Mouse (Mus musculus): ENCODE results near the gene Engase. TPM values are rescaled to one million over a fixed set of nuclear protein-coding genes. Genes with fewer than 3 reads are reported as not detected.
A peak's percentile ranks its signal among the peaks of the same experiment; 100 is the strongest.

Engase gene
- total RNA-seq, 2 experiments from 2014 or later, result 0.89 to 3.2 TPM

GRCm38 (mm10) chr11:118520932-118521331, 44.3 kb downstream of the Engase start:
- no peak for ATAC-seq (replicated peaks; ENCODE audit: poor library complexity)

- no peak for ATAC-seq (replicated peaks; ENCODE audit: poor library complexity)
Observed at GRCm38 (mm10) chr11:118523496-118524145, 47.0 kb downstream of the Engase start.

GRCm38 (mm10) chr11:118525059-118525458, 48.4 kb downstream of the Engase start:
- no peak for ATAC-seq (replicated peaks; ENCODE audit: poor library complexity)

- ATAC-seq (replicated peaks; ENCODE audit: poor library complexity), result no peak
Observed at GRCm38 (mm10) chr11:118528761-118529160, 52.1 kb downstream of the Engase start.

GRCm38 (mm10) chr11:118530313-118530712, 53.7 kb downstream of the Engase start:
- ATAC-seq (replicated peaks; ENCODE audit: poor library complexity), result no peak

- peak; percentile 58 for ATAC-seq (replicated peaks; ENCODE audit: poor library complexity)
Observed at GRCm38 (mm10) chr11:118534382-118535092, 57.9 kb downstream of the Engase start.

GRCm38 (mm10) chr11:118538008-118538407, 61.4 kb downstream of the Engase start:
- no peak for ATAC-seq (replicated peaks; ENCODE audit: poor library complexity)

Other genes starting within 250 kb of the Engase start
- 12.3 and 15.1 TPM in 2 replicates for gene Cyth1, start 228.2 kb upstream of the Engase start, total RNA-seq (2015)
- 45.5 and 56.3 TPM in 2 replicates for gene Cyth1, start 228.2 kb upstream of the Engase start, total RNA-seq (2017)
- gene Usp36, start 186.6 kb upstream of the Engase start, total RNA-seq (2015), result 19.1 and 23.7 TPM in 2 replicates
- 11.7 and 14.1 TPM in 2 replicates for gene Usp36, start 186.6 kb upstream of the Engase start, total RNA-seq (2017)
- 0.22 TPM in 1 of 2 replicates, not detected in the other for gene Cep295nl, start 134.3 kb upstream of the Engase start, total RNA-seq (2015)
- 0.54 TPM in 1 of 2 replicates, not detected in the other for gene Cep295nl, start 134.3 kb upstream of the Engase start, total RNA-seq (2017)
- gene Timp2, start 121.1 kb upstream of the Engase start, total RNA-seq (2015), result 7.4 and 9.5 TPM in 2 replicates
- gene Timp2, start 121.1 kb upstream of the Engase start, total RNA-seq (2017), result 9.7 and 10.1 TPM in 2 replicates
- gene Lgals3bp, start 74.7 kb upstream of the Engase start, total RNA-seq (2015), result 92.3 and 118 TPM in 2 replicates
- gene Lgals3bp, start 74.7 kb upstream of the Engase start, total RNA-seq (2017), result 51.7 and 56.3 TPM in 2 replicates
- 17.6 and 19.2 TPM in 2 replicates for gene Cant1, start 57.7 kb upstream of the Engase start, total RNA-seq (2015)
- 18.7 and 20.0 TPM in 2 replicates for gene Cant1, start 57.7 kb upstream of the Engase start, total RNA-seq (2017)
- not detected in 2 replicates for gene C1qtnf1, start 48.6 kb upstream of the Engase start, total RNA-seq (2015)
- gene C1qtnf1, start 48.6 kb upstream of the Engase start, total RNA-seq (2017), result not detected in 2 replicates